10 mouse cellular contexts compared by ENCODE assay signal in genomic region chr8:127534789-127535188, GRCm38 (mm10).
A peak's percentile ranks its signal among the peaks of the same experiment; 100 is the strongest.
DNase-seq lines count a peak whose midpoint lies in the region; ATAC-seq and TF ChIP-seq lines count a peak whose summit lies in the region.
"Had no signal": no experiment of that assay in that cellular context is flagged by ENCODE, and none has a peak within 500 bp of the region (broad histone marks: within the 10 kb centered on the region; RNA-seq: fewer than 3 reads in every experiment).

No protein-coding gene starts in this region.

- H3K27ac ChIP-seq in kidney, embryonic 14.5 days (ENCODE audit: low read depth, low read length): no peak overlapping the region
- peak overlapping the region; percentile 39; the same call in 1 of the 2 replicates for H3K27ac ChIP-seq in embryonic facial prominence, embryonic 15.5 days (replicated peaks)
- H3K27ac ChIP-seq in hindbrain, postnatal 0 days: 0 out of 2 replicates have a peak overlapping the region, but pooled peaks have one; percentile 11
- H3K27ac ChIP-seq in midbrain, embryonic 15.5 days: peak overlapping the region; percentile 68

- 71% methylated on average over 3 of the region's 3 CpGs for WGBS in kidney, embryonic 14.5 days
- WGBS in embryonic facial prominence, embryonic 15.5 days: 31% methylated on average over 3 of the region's 3 CpGs
- 38% methylated on average over 3 of the region's 3 CpGs for WGBS in hindbrain, postnatal 0 days
- 50% methylated on average over 3 of the region's 3 CpGs for WGBS in midbrain, embryonic 15.5 days

- no peak for TF ChIP-seq CTCF in hindbrain, postnatal 0 days (IDR thresholded peaks at IDR 0.05; ENCODE audit: low read depth)

- H3K4me3 ChIP-seq in kidney, embryonic 14.5 days (ENCODE audit: low read length): no peak overlapping the region
- H3K4me3 ChIP-seq in embryonic facial prominence, embryonic 15.5 days (replicated peaks): 0 out of 2 replicates have a peak overlapping the region, but pooled peaks have one; percentile 6
- H3K4me3 ChIP-seq in hindbrain, postnatal 0 days (ENCODE audit: low read length): no peak overlapping the region
- no peak overlapping the region for H3K4me3 ChIP-seq in midbrain, embryonic 15.5 days

- no peak overlapping the region for H3K4me2 ChIP-seq in kidney, embryonic 14.5 days (replicated peaks; ENCODE audit: low read depth, low read length)
- H3K4me2 ChIP-seq in embryonic facial prominence, embryonic 15.5 days (replicated peaks): no peak overlapping the region
- no peak overlapping the region for H3K4me2 ChIP-seq in hindbrain, postnatal 0 days (ENCODE audit: low read depth, low read length)
- H3K4me2 ChIP-seq in midbrain, embryonic 15.5 days: no peak overlapping the region
- H3K4me2 ChIP-seq: heart, embryonic 11.5 days had no signal

- peaks cover 6% of the 10 kb centered on the region; the same call in 1 of the 2 replicates for H3K4me1 ChIP-seq in kidney, embryonic 14.5 days (ENCODE audit: control insufficient read depth, insufficient read depth, low read length)
- H3K4me1 ChIP-seq in embryonic facial prominence, embryonic 15.5 days: peaks cover 12% of the 10 kb centered on the region
- H3K4me1 ChIP-seq in hindbrain, postnatal 0 days (ENCODE audit: insufficient read depth, low read length): 0 out of 2 replicates have a peak, but pooled peaks cover 8% of the 10 kb centered on the region
- H3K4me1 ChIP-seq in midbrain, embryonic 15.5 days: peaks cover 16% of the 10 kb centered on the region

- H3K9ac ChIP-seq in kidney, embryonic 14.5 days (ENCODE audit: low read depth, low read length): no peak overlapping the region
- H3K9ac ChIP-seq in embryonic facial prominence, embryonic 15.5 days: no peak overlapping the region
- H3K9ac ChIP-seq in hindbrain, postnatal 0 days (replicated peaks; ENCODE audit: low read length): no peak overlapping the region
- no peak overlapping the region for H3K9ac ChIP-seq in midbrain, embryonic 15.5 days

- no peaks in the 10 kb centered on the region for H3K9me3 ChIP-seq in kidney, embryonic 14.5 days (ENCODE audit: control insufficient read depth, low read length)
- no peaks in the 10 kb centered on the region for H3K9me3 ChIP-seq in embryonic facial prominence, embryonic 15.5 days (replicated peaks)
- H3K9me3 ChIP-seq in hindbrain, postnatal 0 days (ENCODE audit: low read length): no peaks in the 10 kb centered on the region
- H3K9me3 ChIP-seq in midbrain, embryonic 15.5 days: no peaks in the 10 kb centered on the region

- no peaks in the 10 kb centered on the region for H3K27me3 ChIP-seq in kidney, embryonic 14.5 days (ENCODE audit: control insufficient read depth, insufficient read depth, low read length)
- H3K27me3 ChIP-seq in embryonic facial prominence, embryonic 15.5 days: no peaks in the 10 kb centered on the region
- H3K27me3 ChIP-seq in hindbrain, postnatal 0 days (ENCODE audit: insufficient read depth, low read length): no peaks in the 10 kb centered on the region
- no peaks in the 10 kb centered on the region for H3K27me3 ChIP-seq in midbrain, embryonic 15.5 days (replicated peaks)

- H3K36me3 ChIP-seq in kidney, embryonic 14.5 days (ENCODE audit: control insufficient read depth, insufficient read depth, low read length): no peaks in the 10 kb centered on the region
- H3K36me3 ChIP-seq in embryonic facial prominence, embryonic 15.5 days: no peaks in the 10 kb centered on the region
- no peaks in the 10 kb centered on the region for H3K36me3 ChIP-seq in hindbrain, postnatal 0 days (ENCODE audit: insufficient read depth, low read length)
- H3K36me3 ChIP-seq in midbrain, embryonic 15.5 days (replicated peaks): no peaks in the 10 kb centered on the region

- peak; percentile 18 for DNase-seq in kidney, postnatal 10 days
- peak; percentile 45 for DNase-seq in hindbrain, postnatal 0 days (ENCODE audit: low spot score)
- no peak for DNase-seq in ovary, postnatal 14 days (ENCODE audit: low spot score)
- DNase-seq in heart, adult 9 months (ENCODE audit: low spot score in 2 of 2): no peak
- DNase-seq: adrenal gland, adult 2 months; thymus, adult 18-20 months had no signal

- no peak for ATAC-seq in kidney, embryonic 14.5 days (ENCODE audit: low FRiP score, low TSS enrichment)
- no peak for ATAC-seq in embryonic facial prominence, embryonic 15.5 days (ENCODE audit: insufficient number of reproducible peaks, low FRiP score, low TSS enrichment, low read depth)
- 0 out of 2 replicates have a peak, but pooled peaks have one; percentile 29 for ATAC-seq in hindbrain, postnatal 0 days
- peak; percentile 46; the same call in 1 of the 2 replicates for ATAC-seq in midbrain, embryonic 15.5 days (replicated peaks)

Comparison
In these comparisons a context has a peak if more than half of its experiments do, and no peak if none do; other contexts are left out.
1. DNase-seq: peak in kidney, postnatal 10 days (single experiment) and hindbrain, postnatal 0 days (single experiment); none in ovary, postnatal 14 days (single experiment) and heart, adult 9 months (0 of 2).
2. ATAC-seq: peak in hindbrain, postnatal 0 days (single experiment) and midbrain, embryonic 15.5 days (single experiment); none in kidney, embryonic 14.5 days (single experiment) and embryonic facial prominence, embryonic 15.5 days (single experiment).